Mouse (Mus musculus): Measurements from ENCODE around the gene Gba2. TPM values are rescaled to one million over a fixed set of nuclear protein-coding genes. Genes with fewer than 3 reads are reported as not detected.
"Not testable (repeated sequence)": the region's sequence is repeated elsewhere in the genome, so short reads cannot be mapped to it uniquely, and the experiment has no call there.

The Gba2 gene
- polyA plus RNA-seq, 1 experiment from 2014 or later: 21.1 TPM

GRCm38 (mm10) chr4:43555926-43556325, 22.7 kb downstream of the Gba2 start:
- 94% methylated on average over 7 of the region's 7 CpGs for WGBS
- H3K36me3 ChIP-seq (replicated peaks; ENCODE audit: control insufficient read depth, insufficient read depth, low read depth, low read length): peaks cover 17% of the 10 kb centered on the region

GRCm38 (mm10) chr4:43553891-43554290, 24.8 kb downstream of the Gba2 start:
- Histone ChIP-seq H3K27ac (replicated peaks; ENCODE audit: low read depth, low read length) (no peak overlapping the region), H3K4me1 (ENCODE audit: control insufficient read depth, insufficient read depth, low read length) (peaks cover 4% of the 10 kb centered on the region; the same call in 1 of the 2 replicates), H3K9me3 (replicated peaks; ENCODE audit: control insufficient read depth, low read length) (no peaks in the 10 kb centered on the region), H3K4me3 (ENCODE audit: low read depth, low read length) (no peak overlapping the region), H3K27me3 (ENCODE audit: control insufficient read depth, insufficient read depth, low read length) (no peaks in the 10 kb centered on the region), H3K36me3 (replicated peaks; ENCODE audit: control insufficient read depth, insufficient read depth, low read depth, low read length) (peaks cover 26% of the 10 kb centered on the region), H3K9ac (replicated peaks; ENCODE audit: low read length) (no peak overlapping the region), H3K4me2 (ENCODE audit: low read depth, low read length) (no peak overlapping the region)
- ATAC-seq (replicated peaks; ENCODE audit: insufficient number of reproducible peaks, low FRiP score, low TSS enrichment, low read depth) (no peak), DNase-seq (ENCODE audit: low spot score) (no peak)

More at GRCm38 (mm10) chr4:43555926-43556325, 22.7 kb downstream of the Gba2 start:
- Histone ChIP-seq H3K27me3 (ENCODE audit: control insufficient read depth, insufficient read depth, low read length) (no peaks in the 10 kb centered on the region), H3K27ac (replicated peaks; ENCODE audit: low read depth, low read length) (no peak overlapping the region), H3K9me3 (replicated peaks; ENCODE audit: control insufficient read depth, low read length) (no peaks in the 10 kb centered on the region), H3K4me1 (ENCODE audit: control insufficient read depth, insufficient read depth, low read length) (peaks cover 10% of the 10 kb centered on the region), H3K4me2 (ENCODE audit: low read depth, low read length) (no peak overlapping the region), H3K4me3 (ENCODE audit: low read depth, low read length) (no peak overlapping the region), H3K9ac (replicated peaks; ENCODE audit: low read length) (no peak overlapping the region)
- DNase-seq (ENCODE audit: low spot score): no peak
- no peak for ATAC-seq (replicated peaks; ENCODE audit: insufficient number of reproducible peaks, low FRiP score, low TSS enrichment, low read depth)

- Histone ChIP-seq H3K9me3 (replicated peaks; ENCODE audit: control insufficient read depth, low read length) (no peaks in the 10 kb centered on the region), H3K27ac (replicated peaks; ENCODE audit: low read depth, low read length) (no peak overlapping the region), H3K4me2 (ENCODE audit: low read depth, low read length) (no peak overlapping the region), H3K9ac (replicated peaks; ENCODE audit: low read length) (no peak overlapping the region), H3K36me3 (replicated peaks; ENCODE audit: control insufficient read depth, insufficient read depth, low read depth, low read length) (peaks cover 26% of the 10 kb centered on the region), H3K27me3 (ENCODE audit: control insufficient read depth, insufficient read depth, low read length) (no peaks in the 10 kb centered on the region), H3K4me3 (ENCODE audit: low read depth, low read length) (no peak overlapping the region), H3K4me1 (ENCODE audit: control insufficient read depth, insufficient read depth, low read length) (peaks cover 3% of the 10 kb centered on the region; the same call in 1 of the 2 replicates)
- WGBS: 94% methylated on average over 5 of the region's 5 CpGs
- no peak for ATAC-seq (replicated peaks; ENCODE audit: insufficient number of reproducible peaks, low FRiP score, low TSS enrichment, low read depth)
- DNase-seq (ENCODE audit: low spot score): no peak
Measured at GRCm38 (mm10) chr4:43552437-43552836, 26.2 kb downstream of the Gba2 start.

- WGBS: 83% methylated on average over 6 of the region's 6 CpGs
- not testable (repeated sequence) for H3K27ac ChIP-seq (replicated peaks; ENCODE audit: low read depth, low read length); H3K9ac ChIP-seq (replicated peaks; ENCODE audit: low read length); H3K4me1 ChIP-seq (ENCODE audit: control insufficient read depth, insufficient read depth, low read length); H3K27me3 ChIP-seq (ENCODE audit: control insufficient read depth, insufficient read depth, low read length); DNase-seq (ENCODE audit: low spot score); H3K4me3 ChIP-seq (ENCODE audit: low read depth, low read length); ATAC-seq (replicated peaks; ENCODE audit: insufficient number of reproducible peaks, low FRiP score, low TSS enrichment, low read depth); H3K4me2 ChIP-seq (ENCODE audit: low read depth, low read length); H3K9me3 ChIP-seq (replicated peaks; ENCODE audit: control insufficient read depth, low read length)
- peaks cover 26% of the 10 kb centered on the region for H3K36me3 ChIP-seq (replicated peaks; ENCODE audit: control insufficient read depth, insufficient read depth, low read depth, low read length)
Measured at GRCm38 (mm10) chr4:43551854-43552253, 26.8 kb downstream of the Gba2 start.

- no peak overlapping the region for H3K4me2 ChIP-seq (ENCODE audit: low read depth, low read length)
- H3K4me1 ChIP-seq (ENCODE audit: control insufficient read depth, insufficient read depth, low read length): no peaks in the 10 kb centered on the region
- H3K9me3 ChIP-seq (replicated peaks; ENCODE audit: control insufficient read depth, low read length): no peaks in the 10 kb centered on the region
- H3K4me3 ChIP-seq (ENCODE audit: low read depth, low read length): no peak overlapping the region
- WGBS: 94% methylated on average over 12 of the region's 12 CpGs
- peaks cover 36% of the 10 kb centered on the region for H3K36me3 ChIP-seq (replicated peaks; ENCODE audit: control insufficient read depth, insufficient read depth, low read depth, low read length)
- DNase-seq (ENCODE audit: low spot score) (no peak), ATAC-seq (replicated peaks; ENCODE audit: insufficient number of reproducible peaks, low FRiP score, low TSS enrichment, low read depth) (no peak)
- H3K9ac ChIP-seq (replicated peaks; ENCODE audit: low read length): no peak overlapping the region
- H3K27me3 ChIP-seq (ENCODE audit: control insufficient read depth, insufficient read depth, low read length): no peaks in the 10 kb centered on the region
- no peak overlapping the region for H3K27ac ChIP-seq (replicated peaks; ENCODE audit: low read depth, low read length)
Measured at GRCm38 (mm10) chr4:43549055-43549454, 29.6 kb downstream of the Gba2 start.

- Histone ChIP-seq H3K4me1 (ENCODE audit: control insufficient read depth, insufficient read depth, low read length) (no peaks in the 10 kb centered on the region), H3K4me3 (ENCODE audit: low read depth, low read length) (no peak overlapping the region), H3K9ac (replicated peaks; ENCODE audit: low read length) (no peak overlapping the region), H3K9me3 (replicated peaks; ENCODE audit: control insufficient read depth, low read length) (no peaks in the 10 kb centered on the region), H3K27me3 (ENCODE audit: control insufficient read depth, insufficient read depth, low read length) (no peaks in the 10 kb centered on the region), H3K4me2 (ENCODE audit: low read depth, low read length) (no peak overlapping the region), H3K36me3 (replicated peaks; ENCODE audit: control insufficient read depth, insufficient read depth, low read depth, low read length) (peaks cover 32% of the 10 kb centered on the region), H3K27ac (replicated peaks; ENCODE audit: low read depth, low read length) (no peak overlapping the region)
- DNase-seq (ENCODE audit: low spot score) (no peak), ATAC-seq (replicated peaks; ENCODE audit: insufficient number of reproducible peaks, low FRiP score, low TSS enrichment, low read depth) (no peak)
- WGBS: 94% methylated on average over 8 of the region's 8 CpGs
Measured at GRCm38 (mm10) chr4:43547160-43547559, 31.5 kb downstream of the Gba2 start.

GRCm38 (mm10) chr4:43546375-43547047, 32.2 kb downstream of the Gba2 start:
- Histone ChIP-seq H3K4me1 (ENCODE audit: control insufficient read depth, insufficient read depth, low read length) (no peaks in the 10 kb centered on the region), H3K9ac (replicated peaks; ENCODE audit: low read length) (no peak overlapping the region), H3K4me3 (ENCODE audit: low read depth, low read length) (no peak overlapping the region), H3K36me3 (replicated peaks; ENCODE audit: control insufficient read depth, insufficient read depth, low read depth, low read length) (peaks cover 30% of the 10 kb centered on the region), H3K27ac (replicated peaks; ENCODE audit: low read depth, low read length) (no peak overlapping the region), H3K27me3 (ENCODE audit: control insufficient read depth, insufficient read depth, low read length) (no peaks in the 10 kb centered on the region), H3K4me2 (ENCODE audit: low read depth, low read length) (no peak overlapping the region), H3K9me3 (replicated peaks; ENCODE audit: control insufficient read depth, low read length) (no peaks in the 10 kb centered on the region)
- ATAC-seq (replicated peaks; ENCODE audit: insufficient number of reproducible peaks, low FRiP score, low TSS enrichment, low read depth) (no peak), DNase-seq (ENCODE audit: low spot score) (no peak)
- WGBS: 96% methylated on average over 12 of the region's 12 CpGs

GRCm38 (mm10) chr4:43542044-43542443, 36.6 kb downstream of the Gba2 start:
- 60% methylated on average over 3 of the region's 3 CpGs for WGBS
- no peak overlapping the region for H3K27ac ChIP-seq (replicated peaks; ENCODE audit: low read depth, low read length)
- no peak overlapping the region for H3K9ac ChIP-seq (replicated peaks; ENCODE audit: low read length)
- H3K36me3 ChIP-seq (replicated peaks; ENCODE audit: control insufficient read depth, insufficient read depth, low read depth, low read length): peaks cover 37% of the 10 kb centered on the region
- H3K4me1 ChIP-seq (ENCODE audit: control insufficient read depth, insufficient read depth, low read length): no peaks in the 10 kb centered on the region
- no peak overlapping the region for H3K4me3 ChIP-seq (ENCODE audit: low read depth, low read length)
- DNase-seq (ENCODE audit: low spot score) (no peak), ATAC-seq (replicated peaks; ENCODE audit: insufficient number of reproducible peaks, low FRiP score, low TSS enrichment, low read depth) (no peak)
- no peaks in the 10 kb centered on the region for H3K9me3 ChIP-seq (replicated peaks; ENCODE audit: control insufficient read depth, low read length)
- no peaks in the 10 kb centered on the region for H3K27me3 ChIP-seq (ENCODE audit: control insufficient read depth, insufficient read depth, low read length)
- H3K4me2 ChIP-seq (ENCODE audit: low read depth, low read length): no peak overlapping the region

Data from embryonic facial prominence, embryonic 11.5 days (tissue).